Mouse (Mus musculus) spleen, embryonic (tissue): ENCODE results near the gene Gypa.

Source experiments
- CTCF ChIA-PET: fragments of 350-600 bp; sonication (Branson Sonifier 250); formaldehyde crosslinking; loops from one replicate; lab custom pipeline; 2022; lab: Charles Lee

Gene Gypa

DNA sequence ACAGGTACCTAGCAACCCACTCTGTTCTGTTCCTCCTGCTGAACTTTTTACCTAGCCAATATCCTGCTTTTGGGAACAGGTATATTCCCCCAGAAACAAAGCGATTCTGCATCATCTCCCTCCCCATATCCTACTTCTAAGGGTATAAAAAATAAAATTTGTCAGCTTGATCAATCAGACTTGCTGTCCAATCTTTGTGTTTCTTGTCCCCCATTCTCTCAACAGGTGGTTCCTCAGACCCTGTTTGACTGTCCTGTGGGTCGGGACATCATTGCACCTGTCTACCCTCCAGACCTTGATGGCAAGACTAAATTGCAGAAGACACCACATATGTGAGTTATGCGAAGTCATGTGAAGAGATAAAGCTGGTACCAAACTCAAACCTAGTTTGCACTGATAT lies 48.3 kb downstream of the Gypa start:
- CTCF ChIA-PET, result no interaction called here

DNA sequence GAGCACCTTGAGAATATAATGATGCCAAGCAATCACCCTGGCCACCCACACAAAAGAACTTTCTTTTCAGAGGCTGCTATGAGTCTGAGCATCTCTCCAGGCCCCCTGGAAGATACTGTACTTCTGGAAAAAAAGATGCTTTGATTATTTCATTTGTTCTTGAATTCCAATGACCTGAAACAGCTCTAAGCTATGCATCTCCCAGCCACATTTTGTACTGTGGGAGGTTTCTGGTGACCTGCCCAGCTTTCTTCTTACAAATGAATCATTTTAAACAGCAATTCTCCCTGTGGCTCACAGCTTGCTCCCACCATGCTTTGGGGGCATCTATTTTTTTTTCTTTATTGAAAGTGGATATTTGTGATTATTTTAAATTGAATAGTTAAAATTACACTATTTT lies 56.9 kb downstream of the Gypa start:
- CTCF ChIA-PET, result no interaction called here

DNA sequence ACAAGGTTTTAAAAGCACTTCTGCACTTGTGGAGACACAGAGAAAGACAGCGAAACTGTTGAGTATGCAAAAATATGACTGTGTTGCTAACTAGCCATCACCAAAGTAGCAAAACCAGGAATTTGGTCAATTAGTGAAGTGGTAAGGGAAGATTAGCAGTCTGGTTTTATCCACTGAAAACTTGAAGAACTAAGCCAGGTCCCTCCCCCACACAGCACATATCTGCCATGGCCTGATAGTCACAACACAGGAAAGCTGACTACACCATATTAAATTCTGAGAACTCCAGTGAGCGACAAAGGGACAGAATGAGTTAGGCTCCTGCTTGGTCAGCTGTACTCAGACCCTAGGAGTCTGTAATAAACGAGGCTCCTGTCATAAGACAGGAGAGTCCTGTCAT lies 57.7 kb downstream of the Gypa start:
- CTCF ChIA-PET, result no interaction called here

DNA sequence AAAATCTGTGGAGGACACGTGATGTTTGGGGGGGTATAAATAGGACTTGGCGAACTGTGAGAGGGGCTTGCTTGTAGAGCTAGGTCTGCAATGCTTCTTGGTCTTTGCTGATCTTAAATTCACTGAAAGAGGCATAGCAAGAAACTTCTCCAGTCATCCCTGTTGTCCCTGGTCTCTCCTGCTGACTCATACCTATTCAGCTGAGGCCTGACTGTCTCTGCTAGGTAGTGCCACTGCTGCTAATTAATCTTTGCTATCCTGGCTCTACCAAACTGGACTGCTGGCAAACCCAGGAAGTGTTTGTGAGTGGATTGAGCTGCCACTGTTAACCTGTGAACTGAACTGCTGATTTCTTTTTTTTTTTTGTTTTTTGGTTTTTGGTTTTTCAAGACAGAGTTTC lies 61.4 kb downstream of the Gypa start:
- CTCF ChIA-PET, result no interaction called here
